In genomic region chr11:98927438-98928076, GRCm38 (mm10) we compare ENCODE assay signal across 8 mouse cellular contexts. TPM values are rescaled to one million over a fixed set of nuclear protein-coding genes. Genes with fewer than 3 reads are reported as not detected.
A peak's percentile ranks its signal among the peaks of the same experiment; 100 is the strongest.
DNase-seq lines count a peak whose midpoint lies in the region; ATAC-seq and TF ChIP-seq lines count a peak whose summit lies in the region.

Rara (plus strand) TSS chr11:98927818.

- H3K27ac ChIP-seq in liver, embryonic 11.5 days (ENCODE audit: low read depth, low read length) = no peak within 1 kb of the TSS
- H3K27ac ChIP-seq in forebrain, embryonic 15.5 days (replicated peaks) = peak within 1 kb of the TSS; percentile 54; the same call in 1 of the 2 replicates
- peak within 1 kb of the TSS; percentile 89; the same call in 1 of the 2 replicates for H3K27ac ChIP-seq in intestine, embryonic 16.5 days (ENCODE audit: low read length)
- peak within 1 kb of the TSS; percentile 47; the same call in 1 of the 2 replicates for H3K27ac ChIP-seq in testis, adult 2 months (ENCODE audit: control insufficient read depth, insufficient read depth, low read depth, low read length)

- peak within 1 kb of the TSS; percentile 53 for H3K4me3 ChIP-seq in liver, embryonic 11.5 days (ENCODE audit: low read depth, low read length)
- peak within 1 kb of the TSS; percentile 59 for H3K4me3 ChIP-seq in forebrain, embryonic 15.5 days
- peak within 1 kb of the TSS; percentile 59 for H3K4me3 ChIP-seq in intestine, embryonic 16.5 days (ENCODE audit: low read length)
- H3K4me3 ChIP-seq in testis, adult 2 months (ENCODE audit: control insufficient read depth, low read depth, low read length) = peak within 1 kb of the TSS; percentile 30

- H3K4me1 ChIP-seq in liver, embryonic 11.5 days (replicated peaks; ENCODE audit: control insufficient read depth, insufficient read depth, low read length) = peaks cover 69% of the 10 kb centered on the region
- H3K4me1 ChIP-seq in forebrain, embryonic 15.5 days = peaks cover 83% of the 10 kb centered on the region
- peaks cover 88% of the 10 kb centered on the region for H3K4me1 ChIP-seq in intestine, embryonic 16.5 days (ENCODE audit: control insufficient read depth, insufficient read depth, low read length)
- H3K4me1 ChIP-seq in testis, adult 2 months (ENCODE audit: control insufficient read depth, insufficient read depth, low read length) = peaks cover 28% of the 10 kb centered on the region

- H3K27me3 ChIP-seq in liver, embryonic 11.5 days (replicated peaks; ENCODE audit: control insufficient read depth, insufficient read depth, low read length) = peaks cover 10% of the 10 kb centered on the region
- H3K27me3 ChIP-seq in forebrain, embryonic 15.5 days = no peaks in the 10 kb centered on the region
- no peaks in the 10 kb centered on the region for H3K27me3 ChIP-seq in intestine, embryonic 16.5 days (replicated peaks; ENCODE audit: control insufficient read depth, insufficient read depth, low read length)
- H3K27me3 ChIP-seq in testis, adult 2 months (ENCODE audit: control insufficient read depth, insufficient read depth, low read length) = no peaks in the 10 kb centered on the region

- DNase-seq in liver, embryonic 11.5 days (ENCODE audit: low spot score) = no peak
- DNase-seq in liver = no peak
- DNase-seq in adrenal gland, postnatal 36 days = peak in 1 of 2 experiments; percentile 53
- peak; percentile 43 for DNase-seq in lung, postnatal 10 days
- DNase-seq in spleen, postnatal 14 days (ENCODE audit: low spot score in 2 of 2) = no peak

- no peak for TF ChIP-seq CTCF in testis, adult 2 months (IDR thresholded peaks at IDR 0.05; ENCODE audit: control insufficient read depth, insufficient read depth, insufficient replicate concordance, low read depth, low read length)

- no peak for ATAC-seq in liver, embryonic 11.5 days (replicated peaks; ENCODE audit: low FRiP score)
- ATAC-seq in forebrain, embryonic 15.5 days (replicated peaks) = no peak
- no peak for ATAC-seq in intestine, embryonic 16.5 days

- H3K9me3 ChIP-seq in liver, embryonic 11.5 days (ENCODE audit: control insufficient read depth, low read length) = no peaks in the 10 kb centered on the region
- no peaks in the 10 kb centered on the region for H3K9me3 ChIP-seq in forebrain, embryonic 15.5 days
- H3K9me3 ChIP-seq in intestine, embryonic 16.5 days (ENCODE audit: control insufficient read depth, low read length) = no peaks in the 10 kb centered on the region

- 12% methylated on average over 21 of the region's 21 CpGs for WGBS in liver, embryonic 11.5 days
- WGBS in forebrain, embryonic 15.5 days = 9% methylated on average over 21 of the region's 21 CpGs
- 5% methylated on average over 21 of the region's 21 CpGs for WGBS in intestine, embryonic 16.5 days

- peaks cover 2% of the 10 kb centered on the region; the same call in 1 of the 2 replicates for H3K36me3 ChIP-seq in liver, embryonic 11.5 days (ENCODE audit: control insufficient read depth, insufficient read depth, low read length)
- H3K36me3 ChIP-seq in forebrain, embryonic 15.5 days = no peaks in the 10 kb centered on the region
- no peaks in the 10 kb centered on the region for H3K36me3 ChIP-seq in intestine, embryonic 16.5 days (ENCODE audit: control insufficient read depth, insufficient read depth, low read length)
- no peaks in the 10 kb centered on the region for H3K36me3 ChIP-seq in testis, adult 2 months (ENCODE audit: control insufficient read depth, insufficient read depth, low read length)

- peak within 1 kb of the TSS; percentile 47 for H3K9ac ChIP-seq in liver, embryonic 11.5 days (ENCODE audit: low read depth, low read length)
- peak within 1 kb of the TSS; percentile 84 for H3K9ac ChIP-seq in forebrain, embryonic 15.5 days (replicated peaks)
- H3K9ac ChIP-seq in intestine, embryonic 16.5 days (ENCODE audit: low read depth, low read length) = peak within 1 kb of the TSS; percentile 80

- TF ChIP-seq POLR2A in testis, adult 2 months (IDR thresholded peaks at IDR 0.05; ENCODE audit: control insufficient read depth, low read depth, low read length) = 0 out of 2 replicates have a peak, but pooled peaks have one; percentile 29

- H3K4me2 ChIP-seq in liver, embryonic 11.5 days = peak within 1 kb of the TSS; percentile 72
- H3K4me2 ChIP-seq in forebrain, embryonic 15.5 days (replicated peaks) = peak within 1 kb of the TSS; percentile 61
- peak within 1 kb of the TSS; percentile 55 for H3K4me2 ChIP-seq in intestine, embryonic 16.5 days (ENCODE audit: low read depth, low read length)

RNA-seq across cellular contexts. Expression of gene Rara, which starts in this region (rescaled TPM):
- 18.6 and 20.1 TPM in 2 replicates for polyA plus RNA-seq in liver, embryonic 11.5 days (2014; fragmentation: Nextera tagmentation; extraction: Ambion mirVana)
- 10 to 100 TPM; 20.0 to 24.5 TPM for total RNA-seq in adrenal gland, postnatal 36 days (2021)
- polyA plus RNA-seq in forebrain, embryonic 15.5 days (2015; fragmentation: Nextera tagmentation; extraction: Ambion mirVana) = 9.2 and 9.9 TPM in 2 replicates
- 28.2 and 31.2 TPM in 2 replicates for polyA plus RNA-seq in intestine, embryonic 16.5 days (2015; fragmentation: Nextera tagmentation; extraction: Ambion mirVana)
- 18.7 and 20.1 TPM in 2 replicates for polyA plus RNA-seq in testis, adult 2 months (2012; rRNA removed)
